Mouse (Mus musculus) MEL (cell line): ENCODE measurements at regions not wholly inside any gene's neighbourhood (a gene's known extent, or its start where the extent isn't known, plus 50 kb on each side); places are given as distances from the start of the nearest gene placed in this dataset.

Experiments
- DNase-seq: peaks from one replicate; pipeline ENCODE4 v3.0.0; 2011; ENCODE audit warnings: low read depth, low spot score
- H3K27ac ChIP-seq: 2 replicates; pipeline ENCODE4 v1.5.1; 2012; ENCODE audit warnings: low read depth, mild to moderate bottlenecking, control low read depth, low read length, moderate library complexity; ENCODE audit not compliant: control insufficient read depth
- H3K27me3 ChIP-seq, 2 experiments: fragments of 150-350 bp in 1 of 2; sonication (generic) in 1 of 2; 2 replicates each; pipeline ENCODE4 v1.6.1; 2012; ENCODE audit warnings: low read length in 2 of 2, mild to moderate bottlenecking in 2 of 2, improper control_type of control experiment in 1 of 2, moderate library complexity in 1 of 2; ENCODE audit not compliant: insufficient read depth in 2 of 2, control insufficient read depth in 1 of 2
- H3K36me3 ChIP-seq, 2 experiments: 2 replicates each; pipeline ENCODE4 v1.6.1; 2012 to 2014; ENCODE audit warnings: low read length in 2 of 2, improper control_type of control experiment in 1 of 2, inconsistent platforms in 1 of 2, mild to moderate bottlenecking in 1 of 2; ENCODE audit not compliant: insufficient read depth in 2 of 2, control insufficient read depth in 1 of 2
- H3K4me1 ChIP-seq, 2 experiments: fragments of 150-350 bp in 1 of 2; sonication (generic) in 1 of 2; 2 replicates each; pipeline ENCODE4 v1.6.1; 2012; ENCODE audit warnings: low read length in 2 of 2, improper control_type of control experiment in 1 of 2, mild to moderate bottlenecking in 1 of 2; ENCODE audit not compliant: insufficient read depth in 2 of 2, control insufficient read depth in 1 of 2
- H3K4me3 ChIP-seq, 2 experiments: fragments of 150-350 bp in 1 of 2; sonication (generic) in 1 of 2; 2 replicates each; pipeline ENCODE4 v1.5.1; 2012; ENCODE audit warnings: low read depth in 2 of 2, low read length in 2 of 2, mild to moderate bottlenecking in 2 of 2, moderate library complexity in 2 of 2, control low read depth in 1 of 2, improper control_type of control experiment in 1 of 2; ENCODE audit not compliant: control insufficient read depth in 1 of 2, insufficient read depth in 1 of 2
- H3K79me2 ChIP-seq: 2 replicates; pipeline ENCODE4 v1.6.1; 2012; ENCODE audit warnings: mild to moderate bottlenecking, low read length, moderate library complexity; ENCODE audit not compliant: control insufficient read depth, poor library complexity, insufficient read depth
- H3K9ac ChIP-seq: 2 replicates; pipeline ENCODE4 v1.6.1; 2012; ENCODE audit warnings: low read depth, mild to moderate bottlenecking, control low read depth, low read length, moderate library complexity; ENCODE audit not compliant: control insufficient read depth, poor library complexity, severe bottlenecking
- H3K9me3 ChIP-seq: fragments of 150-350 bp; sonication (generic); replicated peaks from 2 replicates; pipeline ENCODE4 v1.6.1; 2012; ENCODE audit warnings: mild to moderate bottlenecking, low read length, improper control_type of control experiment, moderate library complexity; ENCODE audit not compliant: insufficient read depth
- CHD1 ChIP-seq: IDR thresholded peaks from 2 replicates; pipeline ENCODE4 v1.6.1; 2012; ENCODE audit warnings: low read depth, mild to moderate bottlenecking, inconsistent platforms, low read length, improper control_type of control experiment
- CTCF ChIP-seq, 3 experiments: IDR thresholded peaks in 2 of 3; conservative IDR thresholded peaks in 1 of 3; 2 replicates each; pipeline ENCODE4 v1.5.1; 2011 to 2012; ENCODE audit warnings: low read length in 3 of 3, low read depth in 2 of 3, mild to moderate bottlenecking in 2 of 3, improper control_type of control experiment in 1 of 3, inconsistent platforms in 1 of 3, mixed read lengths in 1 of 3, moderate library complexity in 1 of 3; ENCODE audit not compliant: control insufficient read depth in 1 of 3, insufficient read depth in 1 of 3, poor library complexity in 1 of 3, severe bottlenecking in 1 of 3
- EP300 ChIP-seq, 2 experiments: IDR thresholded peaks; 2 replicates each; pipeline ENCODE4 v1.6.1; 2011; ENCODE audit warnings: improper control_type of control experiment in 2 of 2, low read length in 2 of 2, low read depth in 1 of 2, mild to moderate bottlenecking in 1 of 2
- HCFC1 ChIP-seq: IDR thresholded peaks from 2 replicates; pipeline ENCODE4 v1.6.1; 2012; ENCODE audit warnings: low read depth, mild to moderate bottlenecking, inconsistent platforms, low read length, improper control_type of control experiment, moderate library complexity
- MAZ ChIP-seq: IDR thresholded peaks from 2 replicates; pipeline ENCODE4 v1.6.1; 2012; ENCODE audit warnings: low read depth, mild to moderate bottlenecking, inconsistent platforms, low read length, improper control_type of control experiment
- NRF1 ChIP-seq: IDR thresholded peaks from 2 replicates; pipeline ENCODE4 v1.6.1; 2014; ENCODE audit warnings: low read depth, mild to moderate bottlenecking, inconsistent platforms, low read length, improper control_type of control experiment, moderate library complexity; ENCODE audit not compliant: poor library complexity, insufficient read depth, severe bottlenecking
- POLR2A ChIP-seq, 2 experiments: IDR thresholded peaks; 2 replicates each; pipeline ENCODE4 v1.6.1; 2011 to 2012; ENCODE audit warnings: low read length in 2 of 2, mild to moderate bottlenecking in 2 of 2, control low read depth in 1 of 2, improper control_type of control experiment in 1 of 2, low read depth in 1 of 2, moderate library complexity in 1 of 2; ENCODE audit not compliant: control insufficient read depth in 1 of 2, insufficient read depth in 1 of 2, poor library complexity in 1 of 2
- POLR2AphosphoS5 ChIP-seq: IDR thresholded peaks from 2 replicates; pipeline ENCODE4 v1.6.1; 2012; ENCODE audit warnings: low read depth, borderline replicate concordance, mild to moderate bottlenecking, inconsistent platforms, low read length, moderate library complexity, mixed read lengths
- RAD21 ChIP-seq: IDR thresholded peaks from 2 replicates; pipeline ENCODE4 v1.6.1; 2011; ENCODE audit warnings: mild to moderate bottlenecking, low read depth, low read length, improper control_type of control experiment
- TAL1 ChIP-seq: IDR thresholded peaks from 2 replicates; pipeline ENCODE4 v1.6.1; 2012; ENCODE audit warnings: mild to moderate bottlenecking, inconsistent platforms, low read length, moderate library complexity, mixed read lengths
- TCF12 ChIP-seq: IDR thresholded peaks from 2 replicates; pipeline ENCODE4 v1.6.1; 2014; ENCODE audit warnings: low read depth, mild to moderate bottlenecking, inconsistent platforms, low read length, improper control_type of control experiment, moderate library complexity
- USF1 ChIP-seq: IDR thresholded peaks from 2 replicates; pipeline ENCODE4 v1.6.1; 2014; ENCODE audit warnings: low read depth, mild to moderate bottlenecking, inconsistent platforms, low read length, improper control_type of control experiment, moderate library complexity
- USF2 ChIP-seq, 2 experiments: IDR thresholded peaks; 2 replicates each; pipeline ENCODE4 v1.6.1; 2011 to 2012; ENCODE audit warnings: improper control_type of control experiment in 2 of 2, low read length in 2 of 2, borderline replicate concordance in 1 of 2, inconsistent platforms in 1 of 2, low read depth in 1 of 2, mild to moderate bottlenecking in 1 of 2; ENCODE audit not compliant: insufficient read depth in 1 of 2

DNA sequence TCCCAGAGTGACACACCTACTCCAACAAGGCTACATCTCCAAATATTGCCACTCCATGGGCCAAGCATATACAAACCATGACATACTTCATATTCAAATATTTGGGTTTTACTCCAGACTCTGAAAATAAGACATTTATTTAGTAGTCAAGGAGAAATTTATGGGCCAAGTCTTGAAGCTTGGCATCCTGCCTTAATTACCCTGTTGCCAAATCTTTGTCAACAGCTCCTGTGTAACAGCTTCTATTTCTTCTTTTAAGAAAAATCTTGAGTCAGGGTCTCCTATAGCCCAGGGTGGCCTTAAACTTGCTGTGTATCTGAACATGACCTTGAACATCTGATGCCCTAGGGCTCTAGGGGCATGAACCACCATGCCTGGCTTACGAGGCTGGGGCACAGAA lies 138.5 kb upstream of the Psmd7 start:
- H3K79me2 ChIP-seq, result no peaks in the 10 kb centered on the region
- TF ChIP-seq POLR2A (IDR thresholded peaks at IDR 0.05; ENCODE audit: control insufficient read depth in 1 of 2, insufficient read depth in 1 of 2, low read depth in 1 of 2, low read length in 2 of 2, poor library complexity in 1 of 2) (no peak), USF2 (IDR thresholded peaks at IDR 0.05; ENCODE audit: borderline replicate concordance in 1 of 2, insufficient read depth in 1 of 2, low read depth in 1 of 2, low read length in 2 of 2) (no peak)

DNA sequence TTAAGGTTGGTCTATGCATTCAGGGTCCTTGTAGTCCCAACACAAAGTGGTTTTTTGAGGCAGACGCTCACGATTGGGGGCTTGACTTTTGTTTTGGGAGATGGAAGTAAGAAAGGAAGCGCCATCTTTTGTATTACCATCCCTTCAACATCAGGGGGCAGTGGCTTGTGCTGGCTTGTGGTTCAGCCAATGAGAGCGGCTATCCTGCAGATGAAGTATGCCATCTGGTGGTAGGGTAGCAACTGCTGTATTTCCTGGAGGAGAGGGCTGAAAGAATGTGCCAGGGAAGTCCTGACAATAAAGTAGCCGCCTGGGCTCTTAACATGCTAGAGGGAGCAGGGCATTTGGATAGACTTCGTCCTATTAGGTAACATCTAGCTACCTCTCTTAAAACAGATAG lies 139.0 kb upstream of the Psmd7 start:
- Histone ChIP-seq H3K9me3 (no peaks in the 10 kb centered on the region), H3K36me3 (no peaks in the 10 kb centered on the region)

More for the DNA sequence above, 138.5 kb upstream of the Psmd7 start:
- no peak overlapping the region for H3K9ac ChIP-seq
- H3K4me3 ChIP-seq, result no peak overlapping the region
- no peaks in the 10 kb centered on the region for H3K9me3 ChIP-seq
- no peaks in the 10 kb centered on the region for H3K36me3 ChIP-seq
- H3K27me3 ChIP-seq, result no peaks in the 10 kb centered on the region
- DNase-seq, result no peak
- H3K4me1 ChIP-seq, result no peaks in the 10 kb centered on the region
- no peak overlapping the region for H3K27ac ChIP-seq

DNA sequence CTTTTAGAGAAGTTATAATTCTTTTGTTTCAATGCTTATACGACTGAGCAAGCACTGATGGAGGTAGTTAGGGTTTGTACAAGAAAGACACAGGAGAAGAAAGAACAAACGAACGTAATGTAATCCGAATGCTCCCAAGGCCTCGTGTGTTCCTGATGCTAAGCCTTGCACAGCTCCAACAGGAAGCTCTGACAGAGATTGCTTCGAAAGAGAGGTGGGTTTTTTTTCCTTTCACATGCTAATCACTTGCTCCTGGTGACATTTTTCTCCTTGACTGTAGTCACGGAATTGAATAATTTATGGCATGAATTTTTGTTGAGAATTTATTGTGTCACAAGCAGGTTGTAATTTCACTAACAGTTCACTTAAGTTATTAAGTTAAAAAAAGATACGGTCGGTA lies 150.8 kb upstream of the Psmd7 start:
- DNase-seq, result no peak
- Histone ChIP-seq H3K36me3 (no peaks in the 10 kb centered on the region), H3K9ac (no peak overlapping the region), H3K4me1 (no peaks in the 10 kb centered on the region), H3K27ac (no peak overlapping the region), H3K27me3 (no peaks in the 10 kb centered on the region), H3K9me3 (no peaks in the 10 kb centered on the region), H3K4me3 (no peak overlapping the region), H3K79me2 (no peaks in the 10 kb centered on the region)
- TF ChIP-seq MAZ, result no peak
- no peak for TF ChIP-seq NRF1
- no peak for TF ChIP-seq USF1
- no peak for TF ChIP-seq RAD21
- TF ChIP-seq POLR2AphosphoS5, result no peak
- TF ChIP-seq EP300 (IDR thresholded peaks at IDR 0.05; ENCODE audit: low read depth in 1 of 2, low read length in 2 of 2), result no peak
- no peak for TF ChIP-seq TAL1
- TF ChIP-seq HCFC1, result no peak
- no peak for TF ChIP-seq TCF12

More for the DNA sequence above, 139.0 kb upstream of the Psmd7 start:
- Histone ChIP-seq H3K4me1 (no peaks in the 10 kb centered on the region), H3K9ac (no peak overlapping the region)
- no peak for DNase-seq
- peak in 1 of 3 experiments; percentile 14; a peak in 1 of 6 replicates for TF ChIP-seq CTCF (IDR thresholded peaks at IDR 0.05 in 2 of 3, conservative IDR thresholded peaks at IDR 0.05 in 1 of 3; ENCODE audit: control insufficient read depth in 1 of 3, insufficient read depth in 1 of 3, low read depth in 2 of 3, low read length in 3 of 3, poor library complexity in 1 of 3, severe bottlenecking in 1 of 3)
- no peak for TF ChIP-seq CHD1
- TF ChIP-seq, all 39 proteins: peak for 1
- Histone ChIP-seq H3K4me3 (no peak overlapping the region), H3K27me3 (no peaks in the 10 kb centered on the region), H3K27ac (no peak overlapping the region), H3K79me2 (no peaks in the 10 kb centered on the region)
